Mouse (Mus musculus): ENCODE data around the gene Htr2b.

The Htr2b gene

GRCm38 (mm10) chr1:86111779-86112178 lies at the start of gene Htr2b:
Gene Htr2b (minus strand): TSS chr1:86111970.
- no peak for DNase-seq

GRCm38 (mm10) chr1:86161061-86161460 lies 49.3 kb upstream of the Htr2b start:
- no peak for DNase-seq

- no peak for DNase-seq
Observed at GRCm38 (mm10) chr1:86160479-86160878, 48.7 kb upstream of the Htr2b start.

- no peak for DNase-seq
Observed at GRCm38 (mm10) chr1:86160059-86160458, 48.3 kb upstream of the Htr2b start.

GRCm38 (mm10) chr1:86156595-86156994 lies 44.8 kb upstream of the Htr2b start:
- DNase-seq, result no peak

- no peak for DNase-seq
Observed at GRCm38 (mm10) chr1:86156075-86156474, 44.3 kb upstream of the Htr2b start.

- no peak for DNase-seq
Observed at GRCm38 (mm10) chr1:86154824-86155164, 43.0 kb upstream of the Htr2b start.

GRCm38 (mm10) chr1:86154133-86154823 lies 42.5 kb upstream of the Htr2b start, which contains the start of gene Armc9:
Gene Armc9 (plus strand): TSS chr1:86154780.
- DNase-seq, result peak; percentile 94 to 96

GRCm38 (mm10) chr1:86152618-86153017 lies 40.8 kb upstream of the Htr2b start:
- peak in 1 of 2 experiments; percentile 12 for DNase-seq

- DNase-seq, result no peak
Observed at GRCm38 (mm10) chr1:86151376-86151775, 39.6 kb upstream of the Htr2b start.

GRCm38 (mm10) chr1:86150929-86151328 lies 39.2 kb upstream of the Htr2b start:
- no peak for DNase-seq

GRCm38 (mm10) chr1:86148161-86148560 lies 36.4 kb upstream of the Htr2b start:
- DNase-seq, result no peak

- no peak for DNase-seq
Observed at GRCm38 (mm10) chr1:86147557-86147956, 35.8 kb upstream of the Htr2b start.

- DNase-seq, result no peak
Observed at GRCm38 (mm10) chr1:86146293-86146692, 34.5 kb upstream of the Htr2b start.

GRCm38 (mm10) chr1:86144001-86144944 lies 32.5 kb upstream of the Htr2b start:
- DNase-seq, result peak; percentile 54 to 57

- no peak for DNase-seq
Observed at GRCm38 (mm10) chr1:86143165-86143564, 31.4 kb upstream of the Htr2b start.

GRCm38 (mm10) chr1:86141081-86141480 lies 29.3 kb upstream of the Htr2b start:
- DNase-seq, result no peak

- no peak for DNase-seq
Observed at GRCm38 (mm10) chr1:86135315-86135714, 23.5 kb upstream of the Htr2b start.

- no peak for DNase-seq
Observed at GRCm38 (mm10) chr1:86133337-86133736, 21.6 kb upstream of the Htr2b start, which contains the start of gene Gm21972. Gene Gm21972 (plus strand): TSS chr1:86133637.

GRCm38 (mm10) chr1:86126036-86126435 lies 14.3 kb upstream of the Htr2b start:
- DNase-seq, result no peak

- DNase-seq, result no peak
Observed at GRCm38 (mm10) chr1:86119549-86119948, 7.8 kb upstream of the Htr2b start.

GRCm38 (mm10) chr1:86114141-86114540 lies 2.4 kb upstream of the Htr2b start:
- DNase-seq, result no peak

GRCm38 (mm10) chr1:86105054-86105453 lies 6.7 kb downstream of the Htr2b start:
- no peak for DNase-seq

GRCm38 (mm10) chr1:86094413-86094812 lies 17.4 kb downstream of the Htr2b start:
- DNase-seq, result no peak

All from B cell, adult 2 months (primary cell).